Mouse (Mus musculus) frontal cortex, adult (tissue): ENCODE results near the gene Mgll.

Experiments
- ATAC-seq: cut with Nextera tagmentation; 2 replicates; pipeline ENCODE4 v1.9.2; 2017; ENCODE audit warnings: mild to moderate bottlenecking, moderate library complexity, mixed read lengths; ENCODE audit not compliant: low TSS enrichment

The Mgll gene

DNA sequence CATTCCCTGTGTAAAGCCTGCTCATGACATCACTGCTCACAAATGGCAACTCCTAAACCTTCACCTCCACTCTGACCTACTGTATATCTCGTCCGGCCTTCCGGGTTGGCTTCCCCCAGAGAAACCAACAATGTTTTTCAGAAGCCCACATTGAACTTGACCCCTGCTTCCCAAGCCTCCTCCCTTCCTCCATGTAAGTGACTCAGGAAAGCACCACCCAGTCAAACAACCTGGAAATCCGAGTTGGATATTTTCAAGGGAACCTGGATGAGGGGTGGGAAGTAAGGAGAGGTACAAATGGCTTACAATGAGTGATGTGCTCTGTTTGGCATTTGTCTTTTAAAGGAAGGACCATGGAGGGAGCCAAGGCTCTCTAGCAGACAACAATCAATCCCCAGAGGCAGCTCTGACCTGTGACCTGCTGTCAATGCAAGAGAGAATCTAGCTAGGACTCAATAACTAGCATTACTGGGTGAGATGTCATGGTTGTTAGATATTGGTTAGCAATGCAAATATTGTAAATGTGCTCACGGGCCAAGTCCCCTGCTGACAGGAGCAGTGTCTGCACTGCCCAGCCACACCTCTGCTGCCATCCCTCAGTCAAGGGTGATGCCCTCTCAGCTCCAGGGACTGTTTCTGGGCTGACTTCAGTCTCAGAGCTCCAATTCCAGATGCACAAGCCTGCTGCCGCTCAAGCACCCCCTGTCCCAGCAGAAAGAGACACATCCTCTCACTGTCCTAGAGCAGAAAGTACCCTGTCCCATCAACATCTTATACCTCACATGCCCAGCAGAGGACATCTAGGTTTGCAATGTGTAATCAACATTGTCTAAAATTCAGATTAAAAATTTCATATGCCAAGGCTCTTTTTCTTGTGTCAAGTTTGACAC lies 6.8 kb upstream of the Mgll start:
- ATAC-seq: no peak

DNA sequence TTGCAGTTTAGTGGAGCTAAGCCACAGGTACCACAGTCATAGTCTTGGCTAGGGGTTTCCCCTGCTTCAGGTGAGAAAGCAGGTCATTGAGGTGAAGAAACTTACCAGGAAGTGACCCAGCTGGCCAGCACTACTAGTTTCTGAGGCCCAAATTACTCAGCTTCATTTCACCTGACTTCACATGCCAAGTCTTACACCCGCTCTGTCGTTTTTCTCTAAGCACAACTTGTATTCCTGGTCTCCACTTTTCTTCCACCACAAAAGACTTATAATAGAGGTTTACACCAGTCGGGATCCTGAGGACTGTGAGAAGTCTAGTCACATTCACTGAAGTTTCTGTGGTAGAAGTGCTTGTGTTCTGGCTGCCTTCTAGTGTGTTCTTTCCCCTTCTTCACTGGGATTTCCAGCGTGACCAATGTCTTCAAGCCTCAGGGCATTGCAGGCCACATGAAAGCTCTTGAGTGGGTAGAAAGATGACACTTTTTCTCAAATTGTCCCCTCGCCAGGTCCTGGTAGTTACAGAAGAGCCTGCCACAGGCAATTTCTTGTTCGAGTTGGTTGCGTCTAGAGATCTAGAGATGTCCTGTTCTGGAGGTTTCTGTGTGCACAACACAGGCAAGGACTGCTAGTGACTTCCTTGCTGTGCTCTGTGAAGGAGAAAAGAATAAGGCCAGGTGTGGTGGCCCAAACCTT lies 6.0 kb upstream of the Mgll start:
- ATAC-seq: no peak

- ATAC-seq: no peak
These were observed 3.2 kb upstream of the Mgll start for GRCm38 (mm10) chr6:88721059-88721458.

GRCm38 (mm10) chr6:88722906-88723305 lies 1.3 kb upstream of the Mgll start:
- ATAC-seq: no peak

- ATAC-seq: no peak
These were observed 353 bp upstream of the Mgll start for GRCm38 (mm10) chr6:88723806-88724312.

- no peak for ATAC-seq
These were observed 1.4 kb downstream of the Mgll start for GRCm38 (mm10) chr6:88725590-88725989.

DNA sequence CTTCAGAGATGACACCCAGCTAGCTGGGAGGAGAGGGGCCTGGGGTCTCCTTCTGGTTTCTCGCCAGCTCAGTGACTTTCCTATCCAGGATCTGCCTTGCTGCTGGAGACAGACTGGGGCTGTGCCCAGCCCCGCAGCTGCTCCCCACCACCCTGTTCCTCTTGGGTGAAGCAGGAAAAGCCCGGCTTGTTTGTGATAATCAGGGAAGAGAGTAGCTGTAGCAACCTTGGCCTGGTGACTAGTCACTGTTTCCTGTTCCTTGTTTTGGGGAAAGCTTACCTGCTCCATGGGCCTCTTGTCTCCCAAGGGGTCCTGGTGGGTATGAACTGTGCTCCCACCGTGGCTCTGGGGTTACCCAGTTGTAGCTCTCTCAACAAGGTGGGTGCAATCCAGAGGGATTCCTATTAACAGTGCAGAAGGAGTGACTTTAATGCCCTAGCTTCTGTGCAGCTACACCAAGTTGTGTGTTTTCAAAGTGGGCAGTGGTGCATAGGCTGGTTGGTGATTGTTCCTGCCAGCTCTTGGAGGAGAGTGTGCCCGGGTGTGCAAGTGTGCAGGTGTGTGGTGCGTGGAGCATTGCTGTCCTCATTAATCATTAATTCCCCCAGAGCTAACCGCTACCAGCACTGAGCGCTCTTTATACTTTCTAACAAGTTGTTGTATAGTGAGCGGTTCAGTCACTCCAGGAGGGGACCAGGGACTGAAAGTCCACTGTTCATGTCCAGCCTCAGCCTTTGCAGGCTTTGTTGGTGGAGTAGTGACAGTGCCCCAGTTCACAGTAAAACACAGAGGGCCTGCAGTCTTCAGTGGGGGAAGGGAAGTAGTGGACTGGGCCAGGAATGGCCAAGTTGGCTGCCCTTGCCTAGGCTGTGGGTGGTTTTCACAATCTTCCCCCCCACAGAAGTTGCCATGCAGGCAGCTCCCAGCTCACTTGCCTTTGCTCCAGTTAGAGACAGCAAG lies 2.3 kb downstream of the Mgll start:
- peak; percentile 3 for ATAC-seq

DNA sequence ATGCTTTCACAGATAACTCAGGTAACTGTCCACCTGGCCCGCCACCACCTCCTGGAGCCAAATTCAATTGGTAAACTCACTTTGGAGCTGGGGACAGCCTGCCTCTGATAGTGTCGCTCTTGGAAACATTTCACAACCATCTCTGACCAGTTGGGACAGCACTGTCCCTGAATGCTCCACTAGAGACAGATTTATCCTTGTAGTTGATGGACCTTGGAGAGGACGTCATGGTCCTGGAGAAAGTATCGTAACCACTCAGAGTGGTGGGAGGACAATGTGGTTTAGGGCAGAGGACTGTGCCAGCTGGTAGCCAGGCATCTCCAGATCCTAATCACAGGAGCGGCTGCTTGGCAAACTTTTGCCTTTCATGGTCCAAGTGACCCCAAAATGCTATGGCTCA lies 3.3 kb downstream of the Mgll start:
- no peak for ATAC-seq

- ATAC-seq: no peak
These were observed 3.8 kb downstream of the Mgll start for GRCm38 (mm10) chr6:88728054-88728453.

DNA sequence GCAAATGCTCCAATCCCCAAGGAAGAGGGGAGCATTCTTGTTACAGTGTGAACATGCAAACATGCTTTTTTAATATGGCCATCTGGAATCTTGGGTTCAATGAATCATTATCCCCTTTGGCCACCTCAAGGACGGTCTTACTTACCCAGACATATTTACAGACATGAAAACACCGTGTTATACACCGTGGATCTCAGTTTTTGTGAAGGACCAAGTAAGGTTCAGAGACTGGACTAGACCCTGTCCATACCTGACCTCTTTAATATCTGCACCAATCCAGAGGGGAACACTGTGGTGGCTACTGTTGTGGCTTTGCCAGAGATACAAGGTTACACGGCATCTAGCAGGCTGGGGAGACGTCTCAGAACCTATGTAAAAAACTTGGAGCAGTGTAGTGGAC lies 4.3 kb downstream of the Mgll start:
- no peak for ATAC-seq

- ATAC-seq: peak; percentile 64
These were observed 7.1 kb downstream of the Mgll start for GRCm38 (mm10) chr6:88731211-88731751.

DNA sequence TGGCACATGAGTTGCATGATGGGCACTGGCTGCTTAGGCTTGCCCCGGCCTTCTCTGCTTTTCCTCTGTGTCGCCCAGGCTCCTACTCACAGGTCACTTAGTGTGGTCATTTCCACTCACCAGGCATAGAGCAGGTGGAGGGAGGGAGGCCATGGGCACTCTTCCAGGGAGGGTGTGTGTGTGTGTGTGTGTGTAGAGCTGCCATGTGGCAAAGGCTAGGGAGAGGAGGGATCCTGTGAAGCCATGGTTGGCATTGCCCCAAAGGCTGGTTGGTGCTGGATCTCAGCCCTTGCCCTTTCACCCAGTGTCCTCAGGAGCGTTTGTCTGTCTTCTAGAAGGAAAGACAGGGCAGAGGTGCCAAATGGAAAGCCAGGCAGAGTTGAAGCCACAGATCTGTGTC lies 7.8 kb downstream of the Mgll start:
- no peak for ATAC-seq

- ATAC-seq: no peak
These were observed 8.7 kb downstream of the Mgll start for GRCm38 (mm10) chr6:88732643-88733613.

GRCm38 (mm10) chr6:88736337-88736736 lies 12.1 kb downstream of the Mgll start:
- ATAC-seq: no peak

DNA sequence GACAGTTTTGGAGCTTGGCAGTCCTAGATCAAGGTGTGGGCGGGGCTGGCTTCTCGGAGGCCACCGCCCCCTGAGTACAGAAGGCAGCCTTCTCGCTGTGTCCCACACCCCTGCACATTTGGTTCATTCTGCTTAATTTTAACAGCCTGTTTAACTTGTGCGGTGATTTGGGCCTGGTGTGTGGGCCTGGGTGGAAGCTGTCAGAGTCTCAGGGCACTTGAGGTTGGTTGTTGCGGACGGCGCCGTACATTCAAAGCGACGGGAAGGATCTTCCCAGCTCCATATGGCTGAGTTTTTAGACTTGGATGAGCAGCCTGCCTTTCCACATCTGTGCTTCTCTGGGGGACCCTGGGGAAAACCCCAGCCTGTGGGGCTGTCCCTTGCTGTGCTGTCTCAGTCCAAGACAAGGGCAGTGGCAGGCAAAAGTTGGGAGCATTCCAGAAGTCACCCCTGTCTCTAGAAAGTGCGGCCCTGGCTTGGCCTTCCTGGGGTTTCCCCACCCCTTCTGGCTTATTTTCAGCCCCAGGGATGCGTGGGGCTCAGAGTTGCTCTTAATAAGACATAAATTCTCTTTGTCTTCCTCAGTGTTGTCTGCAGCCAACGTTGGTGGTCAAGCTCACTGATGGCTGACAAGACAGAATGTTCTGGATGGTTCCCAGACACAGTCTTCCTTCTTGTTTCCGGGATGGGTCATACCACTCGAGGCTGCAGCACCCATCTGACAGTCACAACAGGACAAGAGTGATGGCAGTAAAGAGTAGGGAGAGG lies 12.7 kb downstream of the Mgll start:
- ATAC-seq: peak; percentile 71

GRCm38 (mm10) chr6:88737509-88737888 lies 13.3 kb downstream of the Mgll start:
- no peak for ATAC-seq

DNA sequence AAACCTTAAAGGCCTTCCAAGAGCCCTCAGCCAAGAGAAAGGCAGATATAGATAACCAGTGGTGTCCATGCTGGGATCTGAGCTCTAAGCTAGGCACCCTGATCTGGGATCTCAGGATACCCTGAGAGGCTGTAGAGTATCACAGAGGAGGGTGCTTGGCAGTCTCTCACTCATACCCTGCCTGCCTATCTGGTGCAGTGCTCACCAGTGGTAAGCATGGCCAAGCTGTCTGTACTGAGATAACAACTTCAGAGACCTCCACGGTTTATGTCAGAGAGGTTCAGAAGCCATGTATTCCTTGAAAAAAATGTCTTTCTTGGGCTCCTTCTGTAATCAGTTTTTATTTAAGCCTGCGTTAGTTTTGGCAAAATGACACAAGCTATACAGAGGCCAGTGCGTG lies 16.8 kb downstream of the Mgll start:
- no peak for ATAC-seq

DNA sequence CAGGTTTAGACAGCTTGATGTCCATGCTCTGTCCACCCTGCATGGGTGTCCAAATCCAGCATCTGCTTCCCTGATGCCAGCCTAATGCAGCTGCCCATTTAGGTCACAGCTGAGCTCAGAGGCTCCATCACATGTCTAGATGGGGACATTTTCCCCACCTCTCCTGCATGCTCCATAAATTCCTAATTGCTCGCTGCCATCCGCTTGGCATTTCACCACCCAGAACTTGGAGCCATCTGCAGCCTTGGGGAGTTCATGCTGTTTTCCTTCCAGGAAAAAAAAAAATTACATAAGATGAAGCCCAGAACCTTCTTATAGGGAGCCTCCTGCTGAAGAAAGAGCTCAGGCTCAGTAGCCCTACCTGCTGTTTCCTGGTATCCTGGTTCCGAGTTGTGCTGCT lies 17.6 kb downstream of the Mgll start:
- peak; percentile 71 for ATAC-seq

DNA sequence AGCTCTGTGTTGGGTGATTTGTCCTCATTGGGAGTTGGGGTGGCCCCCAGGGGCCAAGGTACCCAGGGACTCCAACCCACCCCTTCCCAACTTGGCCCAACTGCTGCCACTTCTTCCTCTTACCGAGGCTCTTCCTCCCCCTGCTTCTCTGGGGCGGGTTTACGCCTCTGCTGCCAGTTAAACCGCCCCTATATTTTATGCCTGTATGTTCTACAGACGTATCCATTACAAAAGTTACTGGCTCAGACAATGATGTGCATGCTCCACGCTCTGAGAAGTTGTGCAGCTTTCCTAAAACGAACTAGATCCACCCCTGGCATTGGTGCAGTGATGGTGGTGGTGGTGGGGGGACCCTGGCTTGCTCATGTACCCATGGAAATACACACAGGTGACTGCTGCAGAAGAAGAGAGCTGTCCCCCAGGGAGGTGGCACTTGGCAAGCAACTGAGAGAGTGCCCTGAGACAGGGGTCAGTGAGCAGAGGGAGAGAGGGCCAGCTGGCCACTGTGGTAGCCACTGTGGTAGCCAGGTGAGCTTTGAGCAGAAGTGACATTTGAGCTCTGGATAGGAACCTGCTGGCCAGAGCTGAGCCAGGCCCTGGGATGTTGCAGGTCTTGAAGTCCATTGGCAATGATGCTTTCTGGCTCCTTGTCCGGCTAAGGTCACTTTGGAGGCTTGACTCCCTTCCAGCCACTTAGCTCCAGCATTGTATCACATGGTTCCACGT lies 18.2 kb downstream of the Mgll start:
- peak; percentile 45; the same call in 1 of the 2 replicates for ATAC-seq
